8 mouse cellular contexts compared by ENCODE assay signal in genomic region chr8:106211421-106211820, GRCm38 (mm10). TPM values are rescaled to one million over a fixed set of nuclear protein-coding genes. Genes with fewer than 3 reads are reported as not detected.
A peak's percentile ranks its signal among the peaks of the same experiment; 100 is the strongest.
DNase-seq lines count a peak whose midpoint lies in the region; ATAC-seq and TF ChIP-seq lines count a peak whose summit lies in the region.

No protein-coding gene starts in this region.

- intact Hi-C loops in left cerebral cortex, postnatal 14 days (cut with DNase I), result loop anchor here (5.0 kb wide), 1 partner anchor 74 kb away; the partner anchor contains the start of gene Esrp2

- H3K9ac ChIP-seq in liver, embryonic 12.5 days, result peak overlapping the region; percentile 85
- peak overlapping the region; percentile 95 for H3K9ac ChIP-seq in stomach, embryonic 16.5 days (ENCODE audit: low read length)

- 5% methylated on average over 13 of the region's 13 CpGs for WGBS in spleen, adult 2 months
- 7% methylated on average over 13 of the region's 13 CpGs for WGBS in forebrain, embryonic 10.5 days
- WGBS in liver, embryonic 12.5 days (ENCODE audit: insufficient replicate concordance), result 4% methylated on average over 13 of the region's 13 CpGs
- 4% methylated on average over 13 of the region's 13 CpGs for whole genome bisulfite sequencing in stomach, embryonic 16.5 days

- TF ChIP-seq CTCF in spleen, adult 2 months (IDR thresholded peaks at IDR 0.05; ENCODE audit: extremely low read depth, insufficient read depth, insufficient read length, insufficient replicate concordance), result no peak

- H3K4me1 ChIP-seq in spleen, adult 2 months (ENCODE audit: control insufficient read depth, insufficient read depth, insufficient read length), result no peaks in the 10 kb centered on the region; the same call in 1 of the 2 replicates
- H3K4me1 ChIP-seq in forebrain, embryonic 10.5 days, result peaks cover 21% of the 10 kb centered on the region
- H3K4me1 ChIP-seq in liver, embryonic 12.5 days, result peaks cover 27% of the 10 kb centered on the region
- H3K4me1 ChIP-seq in stomach, embryonic 16.5 days (ENCODE audit: control insufficient read depth, insufficient read depth, low read length), result peaks cover 8% of the 10 kb centered on the region

- H3K4me2 ChIP-seq in liver, embryonic 12.5 days, result peak overlapping the region; percentile 85
- H3K4me2 ChIP-seq in stomach, embryonic 16.5 days (ENCODE audit: low read depth, low read length), result peak overlapping the region; percentile 83

- no peaks in the 10 kb centered on the region for H3K9me3 ChIP-seq in forebrain, embryonic 10.5 days
- no peaks in the 10 kb centered on the region for H3K9me3 ChIP-seq in liver, embryonic 12.5 days (replicated peaks)
- H3K9me3 ChIP-seq in stomach, embryonic 16.5 days (replicated peaks; ENCODE audit: control insufficient read depth, low read length), result no peaks in the 10 kb centered on the region

- H3K27ac ChIP-seq in spleen, adult 2 months (ENCODE audit: insufficient read depth, low read length), result peak overlapping the region; percentile 53; the same call in 1 of the 2 replicates
- H3K27ac ChIP-seq in forebrain, embryonic 10.5 days, result peak overlapping the region; percentile 91
- H3K27ac ChIP-seq in liver, embryonic 12.5 days, result peak overlapping the region; percentile 85
- peak overlapping the region; percentile 89 for H3K27ac ChIP-seq in stomach, embryonic 16.5 days (ENCODE audit: low read length)

- no peaks in the 10 kb centered on the region for H3K27me3 ChIP-seq in spleen, adult 2 months (ENCODE audit: control insufficient read depth, insufficient read depth, low read length)
- no peaks in the 10 kb centered on the region for H3K27me3 ChIP-seq in forebrain, embryonic 10.5 days (ENCODE audit: poor library complexity, severe bottlenecking)
- H3K27me3 ChIP-seq in liver, embryonic 12.5 days (replicated peaks), result no peaks in the 10 kb centered on the region
- H3K27me3 ChIP-seq in stomach, embryonic 16.5 days (ENCODE audit: control insufficient read depth, insufficient read depth, low read length), result no peaks in the 10 kb centered on the region

- no peak for TF ChIP-seq POLR2A in spleen, adult 2 months (IDR thresholded peaks at IDR 0.05; ENCODE audit: low read depth, low read length)

- DNase-seq in spleen, adult 2 months (ENCODE audit: low read depth in 1 of 2, low spot score in 2 of 2), result no peak
- no peak for DNase-seq in spleen, adult 12 weeks (ENCODE audit: low spot score)
- no peak for DNase-seq in forebrain, embryonic 10.5 days (ENCODE audit: extremely low spot score, low spot score)
- DNase-seq in right cerebral cortex, postnatal 4 days, result no peak
- no peak for DNase-seq in gastrocnemius, adult 18-20 months (ENCODE audit: low spot score)
- no peak for DNase-seq in left cerebral cortex, postnatal 14 days (ENCODE audit: low spot score in 2 of 2)

- peaks cover 8% of the 10 kb centered on the region; the same call in 1 of the 2 replicates for H3K36me3 ChIP-seq in spleen, adult 2 months (ENCODE audit: control insufficient read depth, insufficient read depth, low read length)
- peaks cover 69% of the 10 kb centered on the region for H3K36me3 ChIP-seq in forebrain, embryonic 10.5 days (replicated peaks)
- H3K36me3 ChIP-seq in liver, embryonic 12.5 days, result peaks cover 63% of the 10 kb centered on the region
- peaks cover 6% of the 10 kb centered on the region; the same call in 1 of the 2 replicates for H3K36me3 ChIP-seq in stomach, embryonic 16.5 days (ENCODE audit: control insufficient read depth, insufficient read depth, low read length)

- ATAC-seq in liver, embryonic 12.5 days, result no peak
- no peak for ATAC-seq in stomach, embryonic 16.5 days (ENCODE audit: insufficient read depth, low FRiP score)

- H3K4me3 ChIP-seq in spleen, adult 2 months (ENCODE audit: extremely low read depth, insufficient read depth, insufficient read length), result peak overlapping the region; percentile 91
- H3K4me3 ChIP-seq in forebrain, embryonic 10.5 days, result peak overlapping the region; percentile 79
- peak overlapping the region; percentile 72 for H3K4me3 ChIP-seq in liver, embryonic 12.5 days
- peak overlapping the region; percentile 96 for H3K4me3 ChIP-seq in stomach, embryonic 16.5 days (replicated peaks; ENCODE audit: low read length)

RNA-seq across cellular contexts. Expression of gene Prmt7, which starts 0.7 kb away (rescaled TPM):
- polyA plus RNA-seq in spleen, adult 2 months (2012; rRNA removed), result 24.0 and 25.2 TPM in 2 replicates
- polyA plus RNA-seq in forebrain, embryonic 10.5 days (2016; fragmentation: Nextera tagmentation; extraction: Ambion mirVana), result 88.6 and 89.1 TPM in 2 replicates
- polyA plus RNA-seq in liver, embryonic 12.5 days (2016; fragmentation: Nextera tagmentation; extraction: Ambion mirVana), result 43.2 and 45.6 TPM in 2 replicates
- polyA plus RNA-seq in stomach, embryonic 16.5 days (2015; fragmentation: Nextera tagmentation; extraction: Ambion mirVana), result 43.8 and 44.7 TPM in 2 replicates
- total RNA-seq in gastrocnemius, adult 18-20 months (2021), result 10 to 100 TPM; 27.2 to 30.3 TPM
- total RNA-seq in left cerebral cortex, postnatal 14 days (2021), result 10 to 100 TPM; 37.1 to 37.8 TPM

RNA-seq across cellular contexts. Expression of gene Slc7a6os, which starts 0.7 kb away (rescaled TPM):
- polyA plus RNA-seq in spleen, adult 2 months (2012; rRNA removed), result 18.8 and 22.2 TPM in 2 replicates
- polyA plus RNA-seq in forebrain, embryonic 10.5 days (2016; fragmentation: Nextera tagmentation; extraction: Ambion mirVana), result 36.5 and 37.2 TPM in 2 replicates
- polyA plus RNA-seq in liver, embryonic 12.5 days (2016; fragmentation: Nextera tagmentation; extraction: Ambion mirVana), result 20.1 and 21.9 TPM in 2 replicates
- 25.5 and 26.3 TPM in 2 replicates for polyA plus RNA-seq in stomach, embryonic 16.5 days (2015; fragmentation: Nextera tagmentation; extraction: Ambion mirVana)
- total RNA-seq in gastrocnemius, adult 18-20 months (2021), result 1 to 10 TPM; 9.5 to 9.7 TPM
- total RNA-seq in left cerebral cortex, postnatal 14 days (2021), result 10 to 100 TPM; 26.8 to 28.3 TPM

RNA-seq across cellular contexts. Expression of gene Slc7a6, which starts 42.8 kb away (rescaled TPM):
- polyA plus RNA-seq in spleen, adult 2 months (2012; rRNA removed), result 22.4 and 22.6 TPM in 2 replicates
- polyA plus RNA-seq in forebrain, embryonic 10.5 days (2016; fragmentation: Nextera tagmentation; extraction: Ambion mirVana), result 86.5 and 87.9 TPM in 2 replicates
- polyA plus RNA-seq in liver, embryonic 12.5 days (2016; fragmentation: Nextera tagmentation; extraction: Ambion mirVana), result 17.4 and 22.2 TPM in 2 replicates
- 28.7 and 33.2 TPM in 2 replicates for polyA plus RNA-seq in stomach, embryonic 16.5 days (2015; fragmentation: Nextera tagmentation; extraction: Ambion mirVana)
- total RNA-seq in gastrocnemius, adult 18-20 months (2021), result 10 to 100 TPM; 10.2 to 13.4 TPM
- total RNA-seq in left cerebral cortex, postnatal 14 days (2021), result 10 to 100 TPM; 26.8 to 29.9 TPM
